Mouse (Mus musculus) kidney, embryonic 15.5 days (tissue): ENCODE measurements around the gene Strip2. TPM values are rescaled to one million over a fixed set of nuclear protein-coding genes. Genes with fewer than 3 reads are reported as not detected.

ENCODE experiments used
- microRNA-seq: library from miRNA; unstranded; fragments of <30 nt; microRNA quantifications from one replicate; pipeline ENCODE4, GENCODE M21; 2016
- polyA plus RNA-seq: library from polyadenylated mRNA; unstranded; fragments of >200 nt; fragmentation: Nextera tagmentation; extraction: Ambion mirVana; gene quantifications from 2 replicates; pipeline ENCODE4 v1.2.1, GENCODE M21; 2015

Strip2 gene
- polyA plus RNA-seq, 1 experiment from 2014 or later = 1.4 TPM

Small RNAs within 50 kb of the gene (microRNA-seq; reads per million reads assigned to microRNA genes)
- gene Gm23049 = not detected

Other genes with a start within 250 kb of the Strip2 start
- gene Tspan33, start 222.8 kb upstream of the Strip2 start, polyA plus RNA-seq = 19.0 and 19.2 TPM in 2 replicates
- 50.7 and 55.0 TPM in 2 replicates for gene Smo, start 181.5 kb upstream of the Strip2 start, polyA plus RNA-seq
- 16.1 and 16.5 TPM in 2 replicates for gene Ahcyl2, start 149.0 kb upstream of the Strip2 start, polyA plus RNA-seq
- gene Nrf1, start 131.0 kb downstream of the Strip2 start, polyA plus RNA-seq = 57.3 and 63.0 TPM in 2 replicates